Mouse (Mus musculus): ENCODE measurements at regions not wholly inside any gene's neighbourhood (a gene's known extent, or its start where the extent isn't known, plus 50 kb on each side); places are given as distances from the start of the nearest gene placed in this dataset.

GRCm38 (mm10) chr5:118841210-118842016 lies 280.9 kb downstream of the Med13l start:
- H3K27me3 ChIP-seq (ENCODE audit: control insufficient read depth, insufficient read depth, insufficient read length) = no peaks in the 10 kb centered on the region
- TF ChIP-seq REST (IDR thresholded peaks at IDR 0.05; ENCODE audit: insufficient read depth, insufficient read length) (no peak), POLR2A (IDR thresholded peaks at IDR 0.05; ENCODE audit: insufficient read length, low read depth) (no peak), MYOG (IDR thresholded peaks at IDR 0.05; ENCODE audit: control insufficient read depth in 1 of 3, insufficient read depth in 1 of 3, insufficient read length in 2 of 3, low read depth in 2 of 3) (no peak), MAX (IDR thresholded peaks at IDR 0.05; ENCODE audit: low read depth) (no peak), TCF3 (IDR thresholded peaks at IDR 0.05; ENCODE audit: insufficient read length, low read depth) (no peak), TCF12 (IDR thresholded peaks at IDR 0.05; ENCODE audit: insufficient read depth, poor library complexity, severe bottlenecking) (no peak), E2F4 (IDR thresholded peaks at IDR 0.05; ENCODE audit: insufficient read depth) (no peak), CEBPB (IDR thresholded peaks at IDR 0.05; ENCODE audit: insufficient read depth, poor library complexity, severe bottlenecking) (no peak), SRF (IDR thresholded peaks at IDR 0.05; ENCODE audit: control insufficient read depth, insufficient read length, low read depth) (no peak), POLR2AphosphoS2 (IDR thresholded peaks at IDR 0.05; ENCODE audit: insufficient read length, low read depth) (no peak), MYOD1 (IDR thresholded peaks at IDR 0.05; ENCODE audit: control insufficient read depth in 1 of 3, insufficient read length in 2 of 3, low read depth in 2 of 3) (no peak), USF1 (IDR thresholded peaks at IDR 0.05; ENCODE audit: low read depth) (no peak)
- no peak overlapping the region for H3K4me3 ChIP-seq
- H3ac ChIP-seq (ENCODE audit: control insufficient read depth, insufficient read length) = no peak overlapping the region
- H3K79me2 ChIP-seq (ENCODE audit: control insufficient read depth, insufficient read depth) = no peaks in the 10 kb centered on the region
- H3K36me3 ChIP-seq (ENCODE audit: control insufficient read depth, insufficient read depth) = no peaks in the 10 kb centered on the region
- H3K4me2 ChIP-seq (ENCODE audit: low read depth) = peak overlapping the region; percentile 42

- Histone ChIP-seq H3K4me3 (no peak overlapping the region), H3K79me2 (ENCODE audit: control insufficient read depth, insufficient read depth) (no peaks in the 10 kb centered on the region), H3ac (ENCODE audit: control insufficient read depth, insufficient read length) (no peak overlapping the region), H3K36me3 (ENCODE audit: control insufficient read depth, insufficient read depth) (no peaks in the 10 kb centered on the region), H3K27me3 (ENCODE audit: control insufficient read depth, insufficient read depth, insufficient read length) (no peaks in the 10 kb centered on the region), H3K4me2 (ENCODE audit: low read depth) (peak overlapping the region; percentile 42)
- TF ChIP-seq USF1 (IDR thresholded peaks at IDR 0.05; ENCODE audit: low read depth) (no peak), MAX (IDR thresholded peaks at IDR 0.05; ENCODE audit: low read depth) (no peak)
Measured at GRCm38 (mm10) chr5:118842017-118842396, 281.5 kb downstream of the Med13l start.

GRCm38 (mm10) chr5:118857001-118857400 lies 296.5 kb downstream of the Med13l start:
- H3K4me2 ChIP-seq (ENCODE audit: low read depth) = no peak overlapping the region
- no peaks in the 10 kb centered on the region for H3K79me2 ChIP-seq (ENCODE audit: control insufficient read depth, insufficient read depth)

GRCm38 (mm10) chr5:118861143-118861847 lies 300.8 kb downstream of the Med13l start:
- no peaks in the 10 kb centered on the region for H3K79me2 ChIP-seq (ENCODE audit: control insufficient read depth, insufficient read depth)
- TF ChIP-seq USF1 (IDR thresholded peaks at IDR 0.05; ENCODE audit: low read depth) (no peak), MYOG (IDR thresholded peaks at IDR 0.05; ENCODE audit: control insufficient read depth in 1 of 3, insufficient read depth in 1 of 3, insufficient read length in 2 of 3, low read depth in 2 of 3) (no peak), TCF3 (IDR thresholded peaks at IDR 0.05; ENCODE audit: insufficient read length, low read depth) (no peak), POLR2A (IDR thresholded peaks at IDR 0.05; ENCODE audit: insufficient read length, low read depth) (no peak), SRF (IDR thresholded peaks at IDR 0.05; ENCODE audit: control insufficient read depth, insufficient read length, low read depth) (no peak), POLR2AphosphoS2 (IDR thresholded peaks at IDR 0.05; ENCODE audit: insufficient read length, low read depth) (no peak)

More at GRCm38 (mm10) chr5:118857001-118857400, 296.5 kb downstream of the Med13l start:
- no peak overlapping the region for H3ac ChIP-seq (ENCODE audit: control insufficient read depth, insufficient read length)
- H3K4me3 ChIP-seq = no peak overlapping the region
- peaks cover 11% of the 10 kb centered on the region for H3K27me3 ChIP-seq (ENCODE audit: control insufficient read depth, insufficient read depth, insufficient read length)
- H3K36me3 ChIP-seq (ENCODE audit: control insufficient read depth, insufficient read depth) = no peaks in the 10 kb centered on the region
- no peak for TF ChIP-seq CEBPB (IDR thresholded peaks at IDR 0.05; ENCODE audit: insufficient read depth, poor library complexity, severe bottlenecking)
- no peak for TF ChIP-seq MAX (IDR thresholded peaks at IDR 0.05; ENCODE audit: low read depth)
- TF ChIP-seq POLR2AphosphoS2 (IDR thresholded peaks at IDR 0.05; ENCODE audit: insufficient read length, low read depth) = no peak
- TF ChIP-seq E2F4 (IDR thresholded peaks at IDR 0.05; ENCODE audit: insufficient read depth) = no peak
- TF ChIP-seq TCF12 (IDR thresholded peaks at IDR 0.05; ENCODE audit: insufficient read depth, poor library complexity, severe bottlenecking) = no peak
- TF ChIP-seq POLR2A (IDR thresholded peaks at IDR 0.05; ENCODE audit: insufficient read length, low read depth) = no peak
- TF ChIP-seq SRF (IDR thresholded peaks at IDR 0.05; ENCODE audit: control insufficient read depth, insufficient read length, low read depth) = no peak
- no peak for TF ChIP-seq TCF3 (IDR thresholded peaks at IDR 0.05; ENCODE audit: insufficient read length, low read depth)
- TF ChIP-seq MYOG (IDR thresholded peaks at IDR 0.05; ENCODE audit: control insufficient read depth in 1 of 3, insufficient read depth in 1 of 3, insufficient read length in 2 of 3, low read depth in 2 of 3) = no peak
- TF ChIP-seq MYOD1 (IDR thresholded peaks at IDR 0.05; ENCODE audit: control insufficient read depth in 1 of 3, insufficient read length in 2 of 3, low read depth in 2 of 3) = no peak
- no peak for TF ChIP-seq USF1 (IDR thresholded peaks at IDR 0.05; ENCODE audit: low read depth)
- TF ChIP-seq REST (IDR thresholded peaks at IDR 0.05; ENCODE audit: insufficient read depth, insufficient read length) = no peak

More at GRCm38 (mm10) chr5:118861143-118861847, 300.8 kb downstream of the Med13l start:
- Histone ChIP-seq H3K36me3 (ENCODE audit: control insufficient read depth, insufficient read depth) (no peaks in the 10 kb centered on the region), H3K27me3 (ENCODE audit: control insufficient read depth, insufficient read depth, insufficient read length) (peaks cover 10% of the 10 kb centered on the region), H3K4me3 (no peak overlapping the region), H3K4me2 (ENCODE audit: low read depth) (no peak overlapping the region), H3ac (ENCODE audit: control insufficient read depth, insufficient read length) (no peak overlapping the region)
